In the genomic region with DNA sequence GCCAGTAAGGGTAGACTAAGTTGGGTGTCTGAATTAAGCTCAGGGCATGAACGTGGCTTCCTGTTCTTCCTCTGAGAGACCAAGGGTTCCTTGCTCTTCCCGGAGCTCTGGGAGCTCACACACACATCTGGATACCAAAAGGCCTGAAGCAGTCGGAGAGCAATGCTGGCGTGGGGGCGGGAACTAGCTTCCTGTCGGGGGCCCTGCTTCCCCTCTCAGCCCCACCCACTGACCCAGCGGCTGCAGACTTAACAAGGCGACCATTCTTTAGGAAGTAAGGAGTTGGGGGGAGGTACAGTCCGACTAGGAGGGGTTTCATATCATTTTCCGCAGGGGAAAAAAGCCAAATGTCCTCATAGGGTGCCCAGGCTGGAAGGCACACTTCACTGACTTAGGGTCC, we compare ENCODE assay signal across 8 mouse cellular contexts.
A peak's percentile ranks its signal among the peaks of the same experiment; 100 is the strongest.
DNase-seq lines count a peak whose midpoint lies in the region; ATAC-seq and TF ChIP-seq lines count a peak whose summit lies in the region.

No protein-coding gene starts in this region.

- no peaks in the 10 kb centered on the region for H3K27me3 ChIP-seq in kidney, adult 2 months (replicated peaks; ENCODE audit: control insufficient read depth, insufficient read depth, low read length)

- no peak for TF ChIP-seq POLR2A in kidney, adult 2 months (IDR thresholded peaks at IDR 0.05; ENCODE audit: low read depth, low read length)

- no peak overlapping the region for H3K27ac ChIP-seq in kidney, adult 2 months (ENCODE audit: insufficient read depth, low read depth, low read length)

- H3K4me3 ChIP-seq in kidney, adult 2 months (ENCODE audit: insufficient read depth, low read depth, low read length), result no peak overlapping the region

- H3K4me1 ChIP-seq in kidney, adult 2 months (ENCODE audit: control insufficient read depth, insufficient read depth, low read length), result no peaks in the 10 kb centered on the region

- no peak for ATAC-seq in erythroblast, adult 5-6 weeks (replicated peaks; ENCODE audit: low FRiP score, poor library complexity, severe bottlenecking)

- WGBS in kidney, adult 2 months, result 39% methylated on average over 10 of the region's 10 CpGs

- no peak for TF ChIP-seq CTCF in kidney, adult 2 months (conservative IDR thresholded peaks at IDR 0.05; ENCODE audit: insufficient read depth, insufficient read length, low read depth, low read length)

- H3K36me3 ChIP-seq in kidney, adult 2 months (ENCODE audit: control insufficient read depth, insufficient read depth, low read length), result 0 out of 2 replicates have a peak, but pooled peaks cover 1% of the 10 kb centered on the region

- peak; percentile 46 for DNase-seq in adrenal gland, postnatal 10 days
- no peak for DNase-seq in adrenal gland, adult 8-10 months
- DNase-seq in adrenal gland, postnatal 36 days, result peak; percentile 40 to 69
- DNase-seq in heart, adult 8-10 months (ENCODE audit: low spot score), result peak; percentile 39
- peak; percentile 53 for DNase-seq in kidney, adult 2 months
- peak; percentile 82 for DNase-seq in lung, postnatal 10 days
- peak; percentile 61 to 80 for DNase-seq in thymus, postnatal 36 days
